Mouse (Mus musculus): ENCODE results near the gene Msh4. TPM values are rescaled to one million over a fixed set of nuclear protein-coding genes. Genes with fewer than 3 reads are reported as not detected.
"Not testable (repeated sequence)": the region's sequence is repeated elsewhere in the genome, so short reads cannot be mapped to it uniquely, and the experiment has no call there.

The Msh4 gene
- total RNA-seq, 2 experiments from 2014 or later: 0.17 to 0.21 TPM

- DNase-seq (ENCODE audit: low spot score in 2 of 2): no peak
These were observed 53.7 kb downstream of the Msh4 start for GRCm38 (mm10) chr3:153852266-153852665.

DNA sequence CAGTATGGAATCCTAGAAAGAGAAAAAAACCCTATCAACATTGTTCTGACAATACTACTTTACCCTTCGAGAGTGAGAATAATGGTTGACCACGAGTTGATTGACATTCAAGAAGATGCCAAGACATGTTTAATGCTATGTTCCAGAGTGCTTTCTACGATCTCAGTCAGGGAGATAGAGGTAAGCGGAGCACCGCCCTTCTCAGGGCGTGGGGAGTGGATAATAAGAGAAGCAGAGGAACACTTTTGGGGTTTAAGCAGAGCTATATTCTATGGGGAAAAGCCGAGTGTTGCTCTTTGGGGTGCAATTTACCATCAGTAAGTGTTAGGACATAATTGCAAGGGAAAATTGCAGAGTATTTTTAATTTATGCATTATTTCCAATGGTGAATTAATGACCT, 55.2 kb downstream of the Msh4 start:
- no peak for DNase-seq (ENCODE audit: low spot score in 2 of 2)

GRCm38 (mm10) chr3:153849368-153850015, 56.4 kb downstream of the Msh4 start:
- DNase-seq (ENCODE audit: low spot score in 2 of 2): no peak

- no peak for DNase-seq (ENCODE audit: low spot score in 2 of 2)
These were observed 58.7 kb downstream of the Msh4 start for GRCm38 (mm10) chr3:153847207-153847733.

DNA sequence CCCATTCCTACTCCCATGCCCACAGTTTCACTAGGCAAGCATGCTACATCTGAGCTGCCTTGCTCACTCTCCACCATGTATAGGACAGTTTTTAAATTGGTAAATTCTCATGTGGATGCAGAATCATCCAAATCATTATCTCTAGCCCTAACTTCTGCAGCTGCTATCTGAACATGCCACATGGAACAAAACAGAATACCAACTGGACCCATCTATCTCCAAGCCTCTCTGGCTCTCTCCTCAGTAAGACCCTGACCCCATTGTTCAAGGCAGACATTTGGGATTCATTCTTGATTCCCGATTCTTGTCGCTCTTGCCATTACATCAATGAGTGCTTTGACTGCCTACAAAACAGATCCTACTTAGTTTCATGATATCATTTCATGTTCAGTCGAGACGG, 59.8 kb downstream of the Msh4 start:
- DNase-seq (ENCODE audit: low spot score in 2 of 2): no peak

DNA sequence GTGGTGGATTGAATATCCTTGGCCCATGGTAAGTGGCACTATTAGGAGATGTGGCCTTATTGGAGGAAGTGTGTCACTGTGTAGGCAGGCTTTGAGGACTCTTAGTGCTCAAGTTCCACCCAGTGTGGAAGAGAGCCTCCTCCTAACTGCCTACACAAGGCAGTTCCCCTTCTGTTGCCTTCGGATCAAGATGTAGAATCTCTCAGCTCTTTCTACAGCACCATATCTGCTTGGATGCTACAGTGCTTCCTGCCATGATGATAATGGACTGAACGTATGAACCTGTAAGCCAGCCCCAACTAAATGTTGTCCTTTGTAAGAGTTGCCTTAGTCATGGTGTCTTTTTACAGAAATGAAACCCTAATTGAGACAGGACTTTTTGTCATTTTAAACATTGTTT, 60.4 kb downstream of the Msh4 start:
- DNase-seq (ENCODE audit: low spot score in 2 of 2): no peak

DNA sequence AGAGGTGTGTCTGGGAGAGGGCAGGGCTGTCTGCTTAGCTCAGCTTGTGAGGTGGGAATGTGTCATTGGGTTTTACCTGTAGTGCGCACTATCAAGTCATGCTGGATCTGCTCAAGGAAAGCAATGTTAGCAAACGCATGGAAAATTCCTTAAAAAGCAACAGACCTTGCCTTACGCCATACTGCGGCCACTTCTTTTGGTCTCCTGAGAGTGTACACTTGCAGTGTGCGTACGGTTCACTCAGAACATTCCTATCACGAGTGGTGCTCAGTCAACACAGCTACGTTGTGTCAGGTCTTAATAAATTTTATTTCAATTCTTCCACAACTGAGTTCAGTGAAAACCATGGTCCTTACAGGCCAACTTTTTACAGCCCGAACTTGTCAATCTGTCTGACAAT, 61.2 kb downstream of the Msh4 start:
- no peak for DNase-seq (ENCODE audit: low spot score in 2 of 2)

- no peak for DNase-seq (ENCODE audit: low spot score in 2 of 2)
These were observed 61.9 kb downstream of the Msh4 start, which contains the start of gene Asb17 for GRCm38 (mm10) chr3:153844030-153844429. TSS of gene Asb17 (plus strand) at chr3:153844209.

GRCm38 (mm10) chr3:153837593-153837992, 68.3 kb downstream of the Msh4 start:
- no peak for DNase-seq (ENCODE audit: low spot score in 2 of 2)

GRCm38 (mm10) chr3:153836316-153836715, 69.6 kb downstream of the Msh4 start:
- DNase-seq (ENCODE audit: low spot score in 2 of 2): no peak

DNA sequence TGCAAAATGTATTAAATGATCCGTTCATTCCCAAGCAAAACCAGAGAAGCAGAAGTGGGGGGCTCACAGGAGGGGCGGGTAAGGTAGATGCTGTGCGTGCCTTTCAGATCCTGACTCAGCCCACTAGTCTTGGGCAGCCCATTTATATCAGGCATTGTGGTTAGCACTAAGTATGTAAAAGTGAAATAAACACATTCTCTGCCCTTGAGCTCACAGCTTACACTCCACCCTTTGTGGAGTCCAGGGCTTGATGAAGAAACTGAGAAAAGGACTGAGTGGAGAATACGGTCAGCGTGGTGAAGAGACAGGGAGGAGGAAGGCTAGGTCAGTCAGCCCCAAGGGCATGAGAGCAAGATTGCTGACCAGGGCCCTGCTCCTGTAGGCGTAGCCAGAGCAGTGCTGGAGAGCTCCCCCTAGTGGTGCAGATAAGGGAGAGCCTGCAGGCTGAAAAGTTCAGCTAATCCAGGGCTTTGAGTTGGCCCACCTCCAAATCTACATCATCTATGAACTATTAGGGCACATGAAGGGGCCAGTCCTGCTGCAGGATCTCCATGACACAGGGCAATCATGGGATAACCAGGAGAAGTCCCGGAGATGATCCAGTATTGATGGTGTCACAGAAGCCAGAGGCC, 70.4 kb downstream of the Msh4 start:
- peak; percentile 53 to 81 for DNase-seq (ENCODE audit: low spot score in 2 of 2)

DNA sequence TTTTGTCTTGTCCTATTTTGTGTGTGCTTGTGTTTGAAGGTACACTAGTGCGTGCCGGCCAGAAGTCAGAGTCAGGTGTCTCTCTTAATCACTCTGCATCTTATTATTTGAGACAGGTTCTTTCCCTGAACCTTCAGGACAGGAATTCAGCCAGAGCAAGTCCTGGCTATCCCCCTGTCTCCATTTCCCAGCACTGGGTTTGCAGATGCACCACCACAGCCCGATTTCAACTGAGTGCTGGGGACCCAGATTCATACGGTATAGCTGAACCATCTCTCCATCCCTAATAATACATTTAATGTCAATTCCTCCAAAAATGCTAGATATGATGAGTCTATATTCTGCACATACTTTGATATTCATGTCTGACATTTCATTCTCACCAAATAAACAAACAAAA, 71.9 kb downstream of the Msh4 start:
- no peak for DNase-seq (ENCODE audit: low spot score in 2 of 2)

GRCm38 (mm10) chr3:153832654-153832945, 73.3 kb downstream of the Msh4 start:
- DNase-seq (ENCODE audit: low spot score in 2 of 2): no peak

DNA sequence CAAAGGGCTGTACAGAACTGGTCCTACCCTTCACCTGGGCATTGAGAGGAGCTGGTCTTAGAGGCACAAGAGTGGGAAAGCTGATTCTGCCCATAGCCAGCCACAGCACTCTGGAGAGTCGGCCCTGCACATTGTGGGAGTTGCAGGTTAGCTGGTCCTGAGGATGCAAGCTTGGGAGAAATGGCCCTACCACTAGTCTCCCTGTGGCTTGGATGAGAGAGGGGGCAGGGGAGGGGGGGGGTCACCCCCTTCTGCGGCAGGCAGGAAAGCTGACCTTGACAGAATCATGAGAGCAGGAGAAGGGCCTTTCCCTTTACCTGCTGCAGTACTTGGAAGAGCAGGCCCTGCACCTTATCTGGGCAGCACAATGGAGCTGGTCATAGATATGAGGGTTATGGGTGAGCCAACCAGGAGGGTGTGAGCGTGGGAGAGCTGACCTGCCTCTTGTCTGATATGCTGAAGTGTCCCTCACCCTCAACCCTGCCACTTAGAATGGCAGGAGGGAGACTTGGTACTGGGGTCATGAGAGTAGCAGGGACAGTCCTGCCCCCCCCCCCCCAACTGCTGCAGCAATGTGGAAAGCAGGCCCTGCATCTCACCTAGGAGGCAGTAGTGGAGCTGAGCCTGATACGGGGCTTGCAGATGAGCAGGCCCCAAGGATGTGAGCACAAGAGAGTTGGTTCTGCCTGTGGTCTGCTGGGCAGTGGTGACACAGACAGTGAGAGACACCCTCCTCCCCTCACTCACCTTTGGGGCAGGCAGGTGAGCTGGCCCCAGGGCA, 73.9 kb downstream of the Msh4 start:
- DNase-seq (ENCODE audit: low spot score in 2 of 2): no peak

DNA sequence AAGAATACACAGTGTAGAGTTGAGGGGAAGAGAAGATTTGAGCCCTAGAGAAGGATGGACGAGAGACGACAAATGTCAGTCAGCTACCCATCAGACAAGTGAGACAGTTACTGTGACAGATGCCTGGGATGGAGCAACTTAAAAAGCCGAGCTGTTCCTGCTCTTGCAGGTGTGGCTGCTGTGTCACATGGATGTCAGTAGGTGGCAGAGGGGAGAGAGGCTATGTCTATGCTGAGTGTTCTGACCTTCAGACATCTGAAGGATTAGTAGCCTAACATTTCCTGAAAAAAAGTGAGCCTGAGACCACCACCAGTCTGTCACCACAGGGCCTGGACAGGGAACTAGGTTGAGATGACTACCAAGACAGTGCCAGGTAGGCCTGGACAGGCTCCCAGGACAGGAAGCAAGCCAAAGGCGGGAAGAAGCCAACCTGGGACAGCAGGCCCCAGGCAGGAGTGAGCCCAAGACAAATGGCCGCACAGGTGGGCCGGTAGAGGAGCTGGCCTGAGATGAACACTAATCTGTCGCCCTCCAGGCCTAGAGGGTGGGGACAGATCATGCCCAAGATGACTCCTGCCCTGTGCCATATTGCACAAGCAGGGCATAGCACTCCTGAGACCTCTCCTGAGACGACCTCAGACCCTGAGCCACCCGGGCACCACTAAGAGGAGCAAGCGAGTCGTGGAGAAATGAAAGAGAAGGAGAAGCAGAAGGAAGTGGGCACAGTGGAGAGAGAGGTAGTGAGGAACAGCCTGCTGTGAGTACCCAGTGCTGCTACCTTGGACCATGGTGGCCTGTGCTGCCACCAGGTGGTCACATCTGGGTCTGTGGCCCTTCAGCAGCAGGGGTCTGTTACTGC, 74.7 kb downstream of the Msh4 start:
- DNase-seq (ENCODE audit: low spot score in 2 of 2): no peak

- not testable (repeated sequence) for DNase-seq (ENCODE audit: low spot score in 2 of 2)
These were observed 76.2 kb downstream of the Msh4 start for GRCm38 (mm10) chr3:153829788-153830187.

- no peak for DNase-seq (ENCODE audit: low spot score in 2 of 2)
These were observed 79.3 kb downstream of the Msh4 start for GRCm38 (mm10) chr3:153826616-153827015.

DNA sequence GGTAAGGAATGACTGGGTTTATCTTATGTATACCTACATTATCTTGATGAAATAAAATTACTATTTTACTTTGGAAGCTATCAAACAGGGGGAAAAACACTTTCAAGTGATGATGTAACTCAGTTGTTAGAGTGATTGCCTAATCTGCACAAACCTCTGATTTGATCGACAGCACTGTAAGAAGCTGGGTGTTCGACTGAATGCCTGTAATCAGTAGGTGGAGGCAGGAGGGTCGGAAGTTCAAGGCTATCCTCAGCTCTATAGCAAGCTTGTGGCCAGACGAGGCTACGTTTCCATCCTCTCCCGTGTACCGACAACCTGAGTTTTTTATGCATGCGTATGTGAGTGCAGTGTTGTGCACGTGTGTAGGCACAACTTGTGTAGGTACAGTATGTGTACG, 80.7 kb downstream of the Msh4 start:
- no peak for DNase-seq (ENCODE audit: low spot score in 2 of 2)

DNA sequence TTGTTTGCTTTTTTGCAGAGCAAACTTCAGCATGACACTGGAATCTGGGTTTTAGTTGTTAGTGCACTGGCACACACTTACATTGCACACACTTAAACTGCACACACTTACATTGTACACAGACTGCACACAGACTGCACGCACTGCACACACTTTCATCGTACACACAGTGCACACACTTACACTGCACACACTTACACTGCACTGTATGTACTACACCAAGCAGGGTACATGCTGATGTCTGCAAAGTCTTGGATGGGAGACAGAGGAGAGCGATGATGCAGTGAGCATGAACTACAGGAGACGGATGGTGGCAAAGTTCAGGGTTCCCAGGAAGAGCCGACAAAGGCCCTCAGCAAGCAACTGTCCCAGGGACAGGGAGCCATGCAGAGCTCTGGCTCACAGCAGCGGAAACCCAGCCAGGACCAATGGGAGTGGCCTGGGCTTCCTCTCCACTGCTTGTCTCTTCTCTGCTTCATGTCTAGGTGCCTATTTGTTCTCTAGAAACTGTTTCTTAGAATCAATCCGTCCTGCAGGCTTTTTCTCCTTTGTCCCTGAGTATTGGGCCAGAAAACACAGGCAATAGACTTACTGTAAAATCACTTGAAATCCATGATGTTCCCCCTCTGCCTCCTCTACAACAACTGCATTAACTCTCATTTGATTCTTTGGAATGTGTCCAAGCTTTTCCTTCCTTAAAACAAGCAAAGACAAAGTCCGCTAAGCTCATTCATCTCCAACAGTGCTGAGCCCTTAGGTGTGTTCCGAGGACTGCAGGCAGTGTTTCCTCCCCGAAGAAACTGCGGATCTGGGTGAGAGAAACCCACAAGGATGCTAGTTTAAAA, 82.0 kb downstream of the Msh4 start:
- DNase-seq (ENCODE audit: low spot score in 2 of 2): no peak

GRCm38 (mm10) chr3:153819438-153819837, 86.5 kb downstream of the Msh4 start:
- no peak for DNase-seq (ENCODE audit: low spot score in 2 of 2)
